Mouse (Mus musculus): ENCODE results near the gene Serpina1e.
"Not testable (repeated sequence)": the region's sequence is repeated elsewhere in the genome, so short reads cannot be mapped to it uniquely, and the experiment has no call there.

DNA sequence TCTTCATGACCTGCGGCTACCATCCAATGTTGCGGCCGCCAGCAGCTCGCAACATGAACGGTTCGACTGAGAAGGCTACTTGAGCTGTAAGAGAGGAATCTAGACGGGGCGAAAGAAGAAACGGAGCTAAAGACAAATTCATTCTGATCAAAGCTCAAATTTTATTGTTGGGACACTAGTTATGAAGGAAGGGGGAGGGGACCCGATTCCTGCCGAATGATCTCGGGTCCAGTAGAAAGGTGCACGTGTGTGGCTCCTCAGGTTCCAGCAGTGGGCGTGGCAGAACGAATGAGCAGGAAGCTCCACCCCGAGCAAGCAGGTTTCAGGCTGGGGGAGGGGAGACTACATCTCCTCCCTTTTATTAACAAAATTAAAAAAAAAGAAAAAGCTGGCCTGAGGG lies 49.6 kb downstream of the Serpina1e start:
- TF ChIP-seq CTCF (IDR thresholded peaks at IDR 0.05 in 2 of 3, conservative IDR thresholded peaks at IDR 0.05 in 1 of 3; ENCODE audit: control insufficient read depth in 1 of 3, insufficient read depth in 1 of 3, low read depth in 2 of 3, low read length in 3 of 3, poor library complexity in 1 of 3, severe bottlenecking in 1 of 3); USF1 (IDR thresholded peaks at IDR 0.05; ENCODE audit: low read depth, low read length): not testable (repeated sequence)

Measured in MEL (cell line).